Mouse (Mus musculus) MEL (cell line): ENCODE measurements around the gene Wnt6. TPM values are rescaled to one million over a fixed set of nuclear protein-coding genes. Genes with fewer than 3 reads are reported as not detected.

Experiments used
- DNase-seq: peaks from one replicate; pipeline ENCODE4 v3.0.0; 2011; ENCODE audit warnings: low read depth, low spot score
- H3K27ac ChIP-seq: 2 replicates; pipeline ENCODE4 v1.5.1; 2012; ENCODE audit warnings: low read depth, mild to moderate bottlenecking, control low read depth, low read length, moderate library complexity; ENCODE audit not compliant: control insufficient read depth
- H3K27me3 ChIP-seq, 2 experiments: fragments of 150-350 bp in 1 of 2; sonication (generic) in 1 of 2; 2 replicates each; pipeline ENCODE4 v1.6.1; 2012; ENCODE audit warnings: low read length in 2 of 2, mild to moderate bottlenecking in 2 of 2, improper control_type of control experiment in 1 of 2, moderate library complexity in 1 of 2; ENCODE audit not compliant: insufficient read depth in 2 of 2, control insufficient read depth in 1 of 2
- H3K36me3 ChIP-seq, 2 experiments: 2 replicates each; pipeline ENCODE4 v1.6.1; 2012 to 2014; ENCODE audit warnings: low read length in 2 of 2, improper control_type of control experiment in 1 of 2, inconsistent platforms in 1 of 2, mild to moderate bottlenecking in 1 of 2; ENCODE audit not compliant: insufficient read depth in 2 of 2, control insufficient read depth in 1 of 2
- H3K4me1 ChIP-seq, 2 experiments: fragments of 150-350 bp in 1 of 2; sonication (generic) in 1 of 2; 2 replicates each; pipeline ENCODE4 v1.6.1; 2012; ENCODE audit warnings: low read length in 2 of 2, improper control_type of control experiment in 1 of 2, mild to moderate bottlenecking in 1 of 2; ENCODE audit not compliant: insufficient read depth in 2 of 2, control insufficient read depth in 1 of 2
- H3K4me3 ChIP-seq, 2 experiments: fragments of 150-350 bp in 1 of 2; sonication (generic) in 1 of 2; 2 replicates each; pipeline ENCODE4 v1.5.1; 2012; ENCODE audit warnings: low read depth in 2 of 2, low read length in 2 of 2, mild to moderate bottlenecking in 2 of 2, moderate library complexity in 2 of 2, control low read depth in 1 of 2, improper control_type of control experiment in 1 of 2; ENCODE audit not compliant: control insufficient read depth in 1 of 2, insufficient read depth in 1 of 2
- H3K79me2 ChIP-seq: 2 replicates; pipeline ENCODE4 v1.6.1; 2012; ENCODE audit warnings: mild to moderate bottlenecking, low read length, moderate library complexity; ENCODE audit not compliant: control insufficient read depth, poor library complexity, insufficient read depth
- H3K9ac ChIP-seq: 2 replicates; pipeline ENCODE4 v1.6.1; 2012; ENCODE audit warnings: low read depth, mild to moderate bottlenecking, control low read depth, low read length, moderate library complexity; ENCODE audit not compliant: control insufficient read depth, poor library complexity, severe bottlenecking
- H3K9me3 ChIP-seq: fragments of 150-350 bp; sonication (generic); replicated peaks from 2 replicates; pipeline ENCODE4 v1.6.1; 2012; ENCODE audit warnings: mild to moderate bottlenecking, low read length, improper control_type of control experiment, moderate library complexity; ENCODE audit not compliant: insufficient read depth
- CHD1 ChIP-seq: IDR thresholded peaks from 2 replicates; pipeline ENCODE4 v1.6.1; 2012; ENCODE audit warnings: low read depth, mild to moderate bottlenecking, inconsistent platforms, low read length, improper control_type of control experiment
- CHD2 ChIP-seq: IDR thresholded peaks from 2 replicates; pipeline ENCODE4 v1.6.1; 2011; ENCODE audit warnings: low read length, improper control_type of control experiment
- CTCF ChIP-seq, 3 experiments: IDR thresholded peaks in 2 of 3; conservative IDR thresholded peaks in 1 of 3; 2 replicates each; pipeline ENCODE4 v1.5.1; 2011 to 2012; ENCODE audit warnings: low read length in 3 of 3, low read depth in 2 of 3, mild to moderate bottlenecking in 2 of 3, improper control_type of control experiment in 1 of 3, inconsistent platforms in 1 of 3, mixed read lengths in 1 of 3, moderate library complexity in 1 of 3; ENCODE audit not compliant: control insufficient read depth in 1 of 3, insufficient read depth in 1 of 3, poor library complexity in 1 of 3, severe bottlenecking in 1 of 3
- ELF1 ChIP-seq: IDR thresholded peaks from 2 replicates; pipeline ENCODE4 v1.6.1; 2014; ENCODE audit warnings: low read depth, mild to moderate bottlenecking, inconsistent platforms, low read length, improper control_type of control experiment, moderate library complexity
- GABPA ChIP-seq: IDR thresholded peaks from 2 replicates; pipeline ENCODE4 v1.6.1; 2012; ENCODE audit warnings: low read depth, mild to moderate bottlenecking, inconsistent platforms, low read length, improper control_type of control experiment, moderate library complexity
- MAFK ChIP-seq: IDR thresholded peaks from 2 replicates; pipeline ENCODE4 v1.6.1; 2011; ENCODE audit warnings: low read depth, mild to moderate bottlenecking, low read length, improper control_type of control experiment, borderline replicate concordance
- MXI1 ChIP-seq: IDR thresholded peaks from 2 replicates; pipeline ENCODE4 v1.6.1; 2011; ENCODE audit warnings: mild to moderate bottlenecking, low read depth, low read length, improper control_type of control experiment
- MYC ChIP-seq: IDR thresholded peaks from 2 replicates; pipeline ENCODE4 v1.6.1; 2011; ENCODE audit warnings: low read depth, mild to moderate bottlenecking, low read length, improper control_type of control experiment, moderate library complexity
- POLR2AphosphoS5 ChIP-seq: IDR thresholded peaks from 2 replicates; pipeline ENCODE4 v1.6.1; 2012; ENCODE audit warnings: low read depth, borderline replicate concordance, mild to moderate bottlenecking, inconsistent platforms, low read length, moderate library complexity, mixed read lengths
- RAD21 ChIP-seq: IDR thresholded peaks from 2 replicates; pipeline ENCODE4 v1.6.1; 2011; ENCODE audit warnings: mild to moderate bottlenecking, low read depth, low read length, improper control_type of control experiment
- TBP ChIP-seq: IDR thresholded peaks from 2 replicates; pipeline ENCODE4 v1.8.0; 2011; ENCODE audit warnings: low read depth, low read length, improper control_type of control experiment
- TCF12 ChIP-seq: IDR thresholded peaks from 2 replicates; pipeline ENCODE4 v1.6.1; 2014; ENCODE audit warnings: low read depth, mild to moderate bottlenecking, inconsistent platforms, low read length, improper control_type of control experiment, moderate library complexity
- UBTF ChIP-seq: IDR thresholded peaks from 2 replicates; pipeline ENCODE4 v1.6.1; 2012; ENCODE audit warnings: low read depth, mild to moderate bottlenecking, inconsistent platforms, low read length, improper control_type of control experiment, moderate library complexity, borderline replicate concordance; ENCODE audit not compliant: insufficient read depth
- USF1 ChIP-seq: IDR thresholded peaks from 2 replicates; pipeline ENCODE4 v1.6.1; 2014; ENCODE audit warnings: low read depth, mild to moderate bottlenecking, inconsistent platforms, low read length, improper control_type of control experiment, moderate library complexity
- USF2 ChIP-seq, 2 experiments: IDR thresholded peaks; 2 replicates each; pipeline ENCODE4 v1.6.1; 2011 to 2012; ENCODE audit warnings: improper control_type of control experiment in 2 of 2, low read length in 2 of 2, borderline replicate concordance in 1 of 2, inconsistent platforms in 1 of 2, low read depth in 1 of 2, mild to moderate bottlenecking in 1 of 2; ENCODE audit not compliant: insufficient read depth in 1 of 2
- ZKSCAN1 ChIP-seq: IDR thresholded peaks from 2 replicates; pipeline ENCODE4 v1.6.1; 2012; ENCODE audit warnings: low read depth, mild to moderate bottlenecking, inconsistent platforms, low read length, improper control_type of control experiment, moderate library complexity
- polyA plus RNA-seq, 2 experiments: library from polyadenylated mRNA; stranded (reverse) in 1 of 2; unstranded in 1 of 2; fragments of >175 nt in 1 of 2; fragments of >200 nt in 1 of 2; gene quantifications; 2 replicates each; pipeline versions ENCODE4 v1.2.1 to v1.2.4; 2012; ENCODE audit warnings: low replicate concordance in 2 of 2, low read depth in 1 of 2; ENCODE audit not compliant: insufficient read length in 2 of 2, insufficient read depth in 1 of 2, missing spikeins in 1 of 2
- total RNA-seq: library from RNA; depleted of rRNA; stranded (reverse); fragments of 300-350 nt; gene quantifications from 2 replicates; pipeline ENCODE4 v1.2.3, GENCODE M21; 2012

Wnt6 gene
- total and polyA plus RNA-seq, 3 experiments, result not detected

DNA sequence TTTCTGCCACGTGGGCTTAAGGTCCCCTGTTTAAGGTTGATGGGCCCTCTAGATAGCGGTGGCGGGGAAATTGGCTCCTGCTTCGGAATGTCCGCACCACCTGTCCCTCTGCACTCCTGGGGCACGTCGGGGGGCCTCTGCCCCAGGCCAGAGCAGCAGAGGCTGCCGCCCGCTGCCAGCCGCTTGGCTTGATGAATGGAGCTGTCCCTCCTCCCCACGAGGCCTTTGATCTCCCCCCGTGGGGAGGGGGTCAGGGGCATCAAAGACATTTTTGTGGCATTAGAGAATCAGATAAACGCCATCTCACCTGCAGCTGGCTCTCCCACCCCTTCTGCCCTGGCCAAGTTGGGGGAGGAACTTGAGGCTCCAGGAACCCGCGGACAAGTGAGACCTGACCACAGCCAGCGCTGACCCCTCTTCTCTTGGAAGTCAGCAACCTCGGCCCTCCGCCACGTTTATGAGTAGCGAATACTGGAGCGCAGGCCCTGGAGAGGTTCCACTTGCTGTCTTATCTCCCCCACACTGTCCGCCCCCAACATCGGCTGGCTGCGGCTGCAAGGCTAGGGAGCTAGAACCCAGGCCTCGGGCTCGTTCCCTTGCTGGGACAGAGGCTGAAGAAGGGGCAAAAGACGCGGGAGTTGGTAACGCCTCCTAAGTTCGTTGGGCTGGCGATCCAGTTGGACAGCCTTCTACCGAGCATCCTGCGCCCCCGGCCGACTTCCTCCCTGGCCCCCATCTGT, 795 bp upstream of the Wnt6 start:
- Histone ChIP-seq H3K4me3 (no peak overlapping the region), H3K36me3 (no peaks in the 10 kb centered on the region), H3K4me1 (peaks cover 0 to 13% of the 10 kb centered on the region in 2 experiments; a peak in 1 of 4 replicates), H3K27ac (no peak overlapping the region), H3K9ac (no peak overlapping the region), H3K9me3 (no peaks in the 10 kb centered on the region), H3K79me2 (no peaks in the 10 kb centered on the region), H3K27me3 (no peaks in the 10 kb centered on the region)
- DNase-seq, result no peak
- TF ChIP-seq CHD2 (no peak), TCF12 (no peak), ZKSCAN1 (no peak), POLR2AphosphoS5 (no peak), UBTF (no peak), MXI1 (no peak)

GRCm38 (mm10) chr1:74771467-74771844, 236 bp upstream of the Wnt6 start:
- H3K36me3 ChIP-seq, result no peaks in the 10 kb centered on the region
- no peak overlapping the region for H3K4me3 ChIP-seq
- TF ChIP-seq CHD1, result no peak
- TF ChIP-seq MAFK, result no peak
- TF ChIP-seq ZKSCAN1, result no peak
- TF ChIP-seq GABPA, result no peak
- TF ChIP-seq MYC, result no peak
- no peak for TF ChIP-seq USF2 (IDR thresholded peaks at IDR 0.05; ENCODE audit: borderline replicate concordance in 1 of 2, insufficient read depth in 1 of 2, low read depth in 1 of 2, low read length in 2 of 2)
- no peak for TF ChIP-seq RAD21
- TF ChIP-seq ELF1, result no peak
- TF ChIP-seq POLR2AphosphoS5, result no peak
- no peak for TF ChIP-seq TBP
- TF ChIP-seq CHD2, result no peak
- no peak for TF ChIP-seq CTCF (IDR thresholded peaks at IDR 0.05 in 2 of 3, conservative IDR thresholded peaks at IDR 0.05 in 1 of 3; ENCODE audit: control insufficient read depth in 1 of 3, insufficient read depth in 1 of 3, low read depth in 2 of 3, low read length in 3 of 3, poor library complexity in 1 of 3, severe bottlenecking in 1 of 3)
- TF ChIP-seq USF1, result no peak
- TF ChIP-seq, all 39 proteins: peak for 0
- H3K79me2 ChIP-seq, result no peaks in the 10 kb centered on the region
- H3K9ac ChIP-seq, result no peak overlapping the region
- DNase-seq, result no peak
- no peaks in the 10 kb centered on the region for H3K27me3 ChIP-seq
- no peaks in the 10 kb centered on the region for H3K9me3 ChIP-seq
- peaks cover 0 to 13% of the 10 kb centered on the region in 2 experiments; a peak in 1 of 4 replicates for H3K4me1 ChIP-seq
- no peak overlapping the region for H3K27ac ChIP-seq
